Mouse (Mus musculus) CH12.LX (cell line): ENCODE measurements around the gene Zbtb20.

Experiments used
- BHLHE40 ChIP-seq: IDR thresholded peaks from 2 replicates; pipeline ENCODE4 v1.6.1; 2011; ENCODE audit warnings: mild to moderate bottlenecking, low read depth, low read length, improper control_type of control experiment
- CTCF ChIP-seq, 2 experiments: IDR thresholded peaks in 1 of 2; conservative IDR thresholded peaks in 1 of 2; 2 replicates each; pipeline ENCODE4 v1.5.1; 2011 to 2012; ENCODE audit warnings: low read depth in 2 of 2, low read length in 2 of 2, improper control_type of control experiment in 1 of 2, inconsistent platforms in 1 of 2, mild to moderate bottlenecking in 1 of 2, moderate library complexity in 1 of 2
- EP300 ChIP-seq: IDR thresholded peaks from 2 replicates; pipeline ENCODE4 v1.6.1; 2011; ENCODE audit warnings: low read length, improper control_type of control experiment
- MAZ ChIP-seq: IDR thresholded peaks from 2 replicates; pipeline ENCODE4 v1.6.1; 2012; ENCODE audit warnings: low read depth, mild to moderate bottlenecking, inconsistent platforms, low read length, improper control_type of control experiment, moderate library complexity
- MYC ChIP-seq: IDR thresholded peaks from 2 replicates; pipeline ENCODE4 v1.6.1; 2011; ENCODE audit warnings: low read depth, mild to moderate bottlenecking, improper control_type of control experiment, low read length
- POLR2A ChIP-seq: IDR thresholded peaks from 2 replicates; pipeline ENCODE4 v1.6.1; 2011; ENCODE audit warnings: low read depth, mild to moderate bottlenecking, improper control_type of control experiment, low read length
- TCF12 ChIP-seq: IDR thresholded peaks from 2 replicates; pipeline ENCODE4 v1.6.1; 2014; ENCODE audit warnings: low read depth, mild to moderate bottlenecking, inconsistent platforms, low read length, improper control_type of control experiment
- USF1 ChIP-seq: IDR thresholded peaks from 2 replicates; pipeline ENCODE4 v1.6.1; 2014; ENCODE audit warnings: low read depth, mild to moderate bottlenecking, inconsistent platforms, low read length, improper control_type of control experiment
- ZC3H11A ChIP-seq: IDR thresholded peaks from 2 replicates; pipeline ENCODE4 v1.6.1; 2012; ENCODE audit warnings: low read depth, mild to moderate bottlenecking, inconsistent platforms, low read length, improper control_type of control experiment
- ZMIZ1 ChIP-seq: IDR thresholded peaks from 2 replicates; pipeline ENCODE4 v1.6.1; 2012; ENCODE audit warnings: low read depth, mild to moderate bottlenecking, inconsistent platforms, low read length, improper control_type of control experiment

GRCm38 (mm10) chr16:42875852-42875980 lies at the start of gene Zbtb20:
- TF ChIP-seq ZMIZ1 = no peak
- no peak for TF ChIP-seq MAZ
- no peak for TF ChIP-seq TCF12
- no peak for TF ChIP-seq ZC3H11A
- TF ChIP-seq MYC = no peak
- TF ChIP-seq BHLHE40 = no peak
- no peak for TF ChIP-seq EP300
- no peak for TF ChIP-seq CTCF (conservative IDR thresholded peaks at IDR 0.05 in 1 of 2, IDR thresholded peaks at IDR 0.05 in 1 of 2; ENCODE audit: low read depth in 2 of 2, low read length in 2 of 2)
- no peak for TF ChIP-seq USF1
- no peak for TF ChIP-seq POLR2A
